Mouse (Mus musculus) neutrophil, adult 5-6 weeks (primary cell): ENCODE measurements around the gene Copg1. TPM values are rescaled to one million over a fixed set of nuclear protein-coding genes. Genes with fewer than 3 reads are reported as not detected.
"Not testable (repeated sequence)": the region's sequence is repeated elsewhere in the genome, so short reads cannot be mapped to it uniquely, and the experiment has no call there.

ENCODE experiments used
- ATAC-seq: fragments of 151-379, 151-347 bp; 2 replicates; pipeline ENCODE4 v1.8.0; 2017; ENCODE audit warnings: mild to moderate bottlenecking, moderate TSS enrichment; ENCODE audit not compliant: insufficient number of reproducible peaks, poor library complexity, low FRiP score, severe bottlenecking; ENCODE audit errors: extremely low read depth
- total RNA-seq: library from RNA; stranded (forward); fragments of 200-1000 nt; gene quantifications from 2 replicates; pipeline ENCODE4 v1.2.3, GENCODE M21; 2017

The Copg1 gene
- total RNA-seq, 1 experiment from 2014 or later: 77.5 TPM

DNA sequence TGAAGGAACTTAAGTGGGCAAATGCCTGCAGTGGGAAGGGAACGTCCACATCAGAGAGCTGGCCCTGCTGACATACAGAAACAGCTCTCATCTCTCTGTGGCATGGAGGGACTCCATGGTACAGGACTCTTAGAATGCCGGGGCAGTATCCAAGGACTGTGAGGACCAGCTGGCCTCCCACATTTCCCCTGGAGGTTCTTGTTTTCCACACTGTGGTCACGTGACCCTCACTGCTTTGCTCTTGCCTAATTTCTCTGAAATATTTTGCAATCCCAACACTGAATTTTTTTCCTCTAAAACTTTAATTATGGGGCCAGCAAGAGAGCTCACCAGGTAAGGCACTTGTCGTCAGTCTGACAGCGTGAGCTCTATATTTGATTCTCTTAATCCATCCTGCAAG, 47.4 kb downstream of the Copg1 start:
- ATAC-seq: no peak

DNA sequence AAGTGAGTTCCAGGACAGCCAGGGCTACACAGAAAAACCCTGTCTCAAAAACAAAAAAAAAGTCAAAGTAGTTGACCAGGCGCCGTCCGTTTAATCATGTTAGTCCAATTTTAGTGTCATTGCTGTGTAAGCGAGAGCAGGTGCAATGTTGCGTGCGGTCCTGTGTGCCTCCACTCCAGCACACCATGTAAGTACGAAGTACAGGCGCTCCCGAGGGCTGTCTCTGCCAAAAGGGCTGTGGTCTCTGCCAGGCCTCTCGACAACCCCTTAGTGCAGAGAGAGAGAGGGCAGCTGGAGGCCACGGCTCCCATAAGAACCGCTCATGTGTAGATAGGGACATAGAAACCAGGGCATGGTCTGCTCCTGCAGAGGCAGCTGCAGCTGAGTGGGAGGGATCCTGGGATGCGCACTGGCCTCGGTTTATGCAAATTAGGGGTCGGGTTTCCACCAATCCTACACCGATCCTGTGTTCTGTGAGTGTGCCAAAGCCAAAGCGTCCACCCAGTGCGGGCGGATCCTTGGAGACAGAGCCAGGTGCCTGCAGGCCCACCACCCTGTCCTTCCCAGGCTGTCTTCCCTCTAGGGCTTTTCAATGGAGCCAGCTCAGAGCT, 49.7 kb downstream of the Copg1 start:
- no peak for ATAC-seq

DNA sequence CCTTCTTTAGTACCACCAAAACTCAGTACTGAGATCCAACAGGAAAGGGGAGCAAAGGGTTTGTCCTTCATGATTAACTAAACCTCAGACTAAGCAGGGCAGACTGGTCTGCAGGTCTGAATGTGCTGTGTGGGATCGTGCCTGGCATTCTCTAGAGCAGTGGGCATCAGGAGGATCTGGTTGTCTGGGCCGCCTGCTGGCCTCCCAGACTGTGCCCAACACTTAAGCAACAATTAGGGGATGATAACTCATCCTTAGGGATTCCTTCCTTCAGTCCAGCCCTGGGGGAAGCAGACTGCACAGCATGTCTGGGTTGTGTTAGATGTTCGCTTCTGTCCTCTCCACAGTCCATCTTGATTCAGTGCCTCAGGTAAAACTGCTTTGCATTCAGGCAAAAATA, 51.3 kb downstream of the Copg1 start:
- no peak for ATAC-seq

DNA sequence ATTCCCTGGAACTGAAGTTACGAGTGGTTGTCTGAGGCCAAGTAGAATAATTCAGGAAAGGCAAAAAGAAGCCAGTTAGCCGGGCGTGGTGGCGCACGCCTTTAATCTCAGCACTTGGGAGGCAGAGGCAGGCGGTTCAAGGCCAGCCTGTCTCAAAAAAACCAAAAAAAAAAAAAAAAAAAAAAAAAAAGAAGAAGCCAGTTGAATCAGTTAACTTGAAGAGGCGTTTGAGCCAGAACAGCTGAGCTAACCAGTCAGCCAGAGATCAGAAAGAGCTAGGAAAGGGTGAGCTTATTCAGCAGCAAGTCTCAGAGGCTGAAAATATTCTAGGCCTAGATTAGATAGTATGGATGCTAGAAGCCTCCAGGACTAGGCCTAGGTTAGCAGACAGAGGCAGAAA, 54.6 kb downstream of the Copg1 start:
- no peak for ATAC-seq

DNA sequence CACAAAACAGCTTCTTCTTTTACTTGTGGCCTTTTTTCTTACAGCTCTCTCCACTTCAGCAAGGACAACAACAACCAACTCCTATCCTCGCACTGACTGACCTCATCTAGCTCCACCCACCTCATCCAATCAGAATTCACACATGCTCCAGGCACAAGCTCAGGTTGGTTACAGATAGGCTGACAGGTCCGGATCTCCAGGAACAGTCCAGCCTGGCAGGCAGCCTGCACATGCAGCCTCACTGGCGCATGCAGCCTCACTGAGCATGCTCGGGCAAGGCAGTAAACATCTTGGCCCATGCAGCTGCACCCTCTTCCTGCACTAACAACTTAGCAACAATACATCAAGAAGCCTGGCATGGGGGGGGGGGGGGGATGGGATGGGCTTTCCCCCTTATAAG, 74.8 kb downstream of the Copg1 start:
- ATAC-seq: not testable (repeated sequence)

Other genes starting within 250 kb of the Copg1 start
- 8.2 and 10.0 TPM in 2 replicates for gene Aplf, start 215.6 kb upstream of the Copg1 start, total RNA-seq
- not detected in 2 replicates for gene Efcc1, start 156.9 kb upstream of the Copg1 start, total RNA-seq
- gene Gp9, start 109.7 kb upstream of the Copg1 start, total RNA-seq: 13.3 and 13.5 TPM in 2 replicates
- 29.3 and 47.0 TPM in 2 replicates for gene Rab43, start 75.7 kb upstream of the Copg1 start, total RNA-seq
- gene Gm45140, start 52.0 kb upstream of the Copg1 start, total RNA-seq: 17.8 and 23.3 TPM in 2 replicates
- gene Isy1, start 49.0 kb upstream of the Copg1 start, total RNA-seq: 26.0 and 48.2 TPM in 2 replicates
- gene Cnbp, start 36.7 kb upstream of the Copg1 start, total RNA-seq: 523 and 558 TPM in 2 replicates
- gene Hmces, start 26.1 kb downstream of the Copg1 start, total RNA-seq: 41.1 and 63.9 TPM in 2 replicates
- not detected in 2 replicates for gene H1fx, start 93.8 kb downstream of the Copg1 start, total RNA-seq
- 148 and 159 TPM in 2 replicates for gene Rab7, start 157.5 kb downstream of the Copg1 start, total RNA-seq
- gene Rpn1, start 196.7 kb downstream of the Copg1 start, total RNA-seq: 56.1 and 60.4 TPM in 2 replicates